Mouse (Mus musculus) limb, embryonic 14.5 days (tissue): ENCODE measurements around the gene Tbxas1. TPM values are rescaled to one million over a fixed set of nuclear protein-coding genes. Genes with fewer than 3 reads are reported as not detected.

Source experiments
- ATAC-seq: fragments of 200-750 bp; cut with Nextera tagmentation; 2 replicates; pipeline ENCODE4 v1.8.0; 2017; ENCODE audit warnings: low read depth, moderate number of reproducible peaks, moderate TSS enrichment; ENCODE audit not compliant: low FRiP score
- DNase-seq: peaks from one replicate; pipeline ENCODE4 v3.0.0-alpha.2; 2015; ENCODE audit warnings: low spot score
- H3K27ac ChIP-seq: fragments of 300-500 bp; sonication (generic); replicated peaks from 2 replicates; pipeline ENCODE4 v1.5.1; 2014; ENCODE audit warnings: low read depth, mild to moderate bottlenecking, low read length, moderate library complexity, mixed read lengths
- H3K27me3 ChIP-seq: fragments of 300-500 bp; sonication (generic); 2 replicates; pipeline ENCODE4 v1.6.1; 2014; ENCODE audit warnings: low read length, mixed read lengths; ENCODE audit not compliant: control insufficient read depth, insufficient read depth
- H3K36me3 ChIP-seq: fragments of 300-500 bp; sonication (generic); 2 replicates; pipeline ENCODE4 v1.6.1; 2014; ENCODE audit warnings: mild to moderate bottlenecking, low read length, moderate library complexity, mixed read lengths; ENCODE audit not compliant: control insufficient read depth, insufficient read depth
- H3K4me1 ChIP-seq: fragments of 300-500 bp; sonication (generic); 2 replicates; pipeline ENCODE4 v1.6.1; 2014; ENCODE audit warnings: antibody characterized with exemption, low read length, mixed read lengths; ENCODE audit not compliant: control insufficient read depth, insufficient read depth
- H3K4me2 ChIP-seq: fragments of 300-500 bp; sonication (generic); replicated peaks from 2 replicates; pipeline ENCODE4 v1.6.1; 2014; ENCODE audit warnings: low read depth, mild to moderate bottlenecking, low read length, moderate library complexity; ENCODE audit not compliant: severe bottlenecking
- H3K4me3 ChIP-seq: fragments of 300-500 bp; sonication (generic); replicated peaks from 2 replicates; pipeline ENCODE4 v1.5.1; 2014; ENCODE audit warnings: low read length
- H3K9ac ChIP-seq: fragments of 300-500 bp; sonication (generic); 2 replicates; pipeline ENCODE4 v1.6.1; 2014; ENCODE audit warnings: mild to moderate bottlenecking, low read depth, low read length, moderate library complexity; ENCODE audit not compliant: severe bottlenecking
- H3K9me3 ChIP-seq: fragments of 300-500 bp; sonication (generic); 2 replicates; pipeline ENCODE4 v1.6.1; 2016; ENCODE audit warnings: low read length; ENCODE audit not compliant: control insufficient read depth
- POLR2A ChIP-seq: fragments of 200-500 bp; IDR thresholded peaks from 2 replicates; pipeline ENCODE4 v1.8.0; 2012; ENCODE audit warnings: inconsistent platforms, mild to moderate bottlenecking, moderate library complexity, borderline replicate concordance; ENCODE audit not compliant: insufficient read depth, insufficient read length; ENCODE audit errors: extremely low read depth
- WGBS: fragments of 180-500 bp; shearing (Covaris S2); extraction: QIAGEN DNeasy Blood & Tissue Kit; methylation state at CpG from one replicate; pipeline ENCODE4 v1.1.7; 2014; 5-methylcytosine and 5-hydroxymethylcytosine counted together
- polyA plus RNA-seq, 2 experiments: library from polyadenylated mRNA; depleted of rRNA in 1 of 2; stranded (reverse) in 1 of 2; unstranded in 1 of 2; fragments of >200 nt; fragmentation: Nextera tagmentation in 1 of 2; extraction: Ambion mirVana in 1 of 2; gene quantifications; 2 replicates each; pipeline versions ENCODE4 v1.2.1 to v1.2.3; 2012 to 2014

The Tbxas1 gene
- polyA plus RNA-seq, 2 experiments, result 1.8 to 2.6 TPM

DNA sequence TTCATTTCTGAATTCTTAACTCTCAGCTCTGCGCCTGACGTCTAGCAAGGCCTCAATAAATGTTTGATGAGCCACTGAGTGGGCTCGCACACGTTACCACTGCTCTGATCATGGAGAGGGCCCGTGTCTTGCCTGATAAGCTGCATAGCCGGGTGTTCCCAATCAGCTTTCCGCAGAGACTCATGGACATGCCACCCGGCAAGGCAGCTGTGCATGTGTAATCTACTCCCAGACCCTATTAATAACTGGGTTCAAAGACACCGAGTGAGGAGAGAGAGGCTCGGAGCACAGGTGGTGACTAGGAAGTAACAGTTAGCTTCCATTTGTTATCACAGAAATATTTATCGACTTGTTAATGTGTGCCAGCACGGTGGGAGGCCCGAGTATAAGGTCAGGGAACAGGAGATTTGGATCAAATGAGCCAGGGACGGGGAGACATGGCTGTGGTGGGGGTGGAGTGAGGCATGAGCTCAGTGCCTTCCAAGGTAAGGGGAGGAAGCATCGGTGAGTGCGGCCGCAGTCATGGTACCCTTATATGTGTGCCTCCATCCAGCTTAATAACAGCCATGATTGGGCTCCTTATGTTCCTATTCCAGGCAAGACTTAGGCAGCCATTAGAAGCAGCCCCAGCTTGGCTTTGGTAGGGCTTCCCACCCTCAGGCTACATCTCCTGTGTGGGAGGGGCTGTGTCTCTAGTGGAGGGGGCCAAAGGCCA, 46.0 kb downstream of the Tbxas1 start:
- Histone ChIP-seq H3K27ac (no peak overlapping the region), H3K4me3 (no peak overlapping the region), H3K9me3 (no peaks in the 10 kb centered on the region), H3K4me1 (peaks cover under 1% of the 10 kb centered on the region), H3K9ac (no peak overlapping the region), H3K36me3 (no peaks in the 10 kb centered on the region), H3K27me3 (no peaks in the 10 kb centered on the region), H3K4me2 (no peak overlapping the region)
- 71% methylated on average over 17 of the region's 17 CpGs for WGBS
- no peak for TF ChIP-seq POLR2A
- DNase-seq (no peak), ATAC-seq (peak; percentile 50; the same call in 1 of the 2 replicates)

DNA sequence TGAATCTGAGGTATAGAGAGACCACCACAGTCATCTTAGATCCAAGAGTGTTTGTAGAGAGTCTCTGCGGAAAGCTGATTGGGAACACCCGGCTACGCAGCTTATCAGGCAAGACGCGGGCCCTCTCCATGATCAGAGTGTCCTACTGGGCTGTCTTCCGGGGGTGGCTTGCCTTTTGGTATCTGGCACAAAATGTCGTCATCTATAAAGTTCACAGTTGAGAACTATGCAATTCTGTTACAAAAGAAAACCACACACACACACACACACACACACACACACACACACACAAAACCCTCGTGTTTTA, 46.6 kb downstream of the Tbxas1 start:
- Histone ChIP-seq H3K4me3 (no peak overlapping the region), H3K9me3 (no peaks in the 10 kb centered on the region), H3K4me1 (0 out of 2 replicates have a peak, but pooled peaks cover 3% of the 10 kb centered on the region), H3K9ac (no peak overlapping the region), H3K36me3 (no peaks in the 10 kb centered on the region), H3K27me3 (no peaks in the 10 kb centered on the region), H3K4me2 (no peak overlapping the region), H3K27ac (no peak overlapping the region)
- WGBS, result 91% methylated on average over 8 of the region's 8 CpGs
- no peak for TF ChIP-seq POLR2A
- DNase-seq (no peak), ATAC-seq (no peak)

DNA sequence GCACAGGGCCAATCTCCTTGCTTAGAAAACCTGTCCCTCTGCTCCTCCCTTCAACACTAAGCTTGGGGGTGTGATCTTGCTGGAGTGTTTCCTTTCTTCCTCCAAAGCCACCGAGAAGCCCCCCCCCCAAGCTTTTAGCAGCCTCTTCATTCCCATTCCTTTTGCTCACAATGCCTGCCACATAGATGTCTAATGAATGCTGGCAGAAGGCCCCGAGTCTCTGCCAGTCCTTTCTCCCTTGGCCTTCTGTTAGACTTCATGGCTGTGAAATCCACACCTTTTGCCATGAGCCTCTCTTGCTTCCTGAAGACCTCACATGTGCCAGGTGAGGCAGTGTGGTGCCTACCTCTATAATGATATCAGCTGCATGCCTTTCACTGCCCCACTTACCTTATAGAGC, 47.3 kb downstream of the Tbxas1 start:
- TF ChIP-seq POLR2A, result no peak
- no peaks in the 10 kb centered on the region for H3K36me3 ChIP-seq
- DNase-seq, result no peak
- no peaks in the 10 kb centered on the region for H3K27me3 ChIP-seq
- H3K9ac ChIP-seq, result no peak overlapping the region
- WGBS, result 59% methylated on average over 2 of the region's 2 CpGs
- no peak overlapping the region for H3K4me3 ChIP-seq
- no peak overlapping the region for H3K4me2 ChIP-seq
- no peaks in the 10 kb centered on the region for H3K9me3 ChIP-seq
- no peak overlapping the region for H3K27ac ChIP-seq
- ATAC-seq, result no peak
- H3K4me1 ChIP-seq, result 0 out of 2 replicates have a peak, but pooled peaks cover 5% of the 10 kb centered on the region

DNA sequence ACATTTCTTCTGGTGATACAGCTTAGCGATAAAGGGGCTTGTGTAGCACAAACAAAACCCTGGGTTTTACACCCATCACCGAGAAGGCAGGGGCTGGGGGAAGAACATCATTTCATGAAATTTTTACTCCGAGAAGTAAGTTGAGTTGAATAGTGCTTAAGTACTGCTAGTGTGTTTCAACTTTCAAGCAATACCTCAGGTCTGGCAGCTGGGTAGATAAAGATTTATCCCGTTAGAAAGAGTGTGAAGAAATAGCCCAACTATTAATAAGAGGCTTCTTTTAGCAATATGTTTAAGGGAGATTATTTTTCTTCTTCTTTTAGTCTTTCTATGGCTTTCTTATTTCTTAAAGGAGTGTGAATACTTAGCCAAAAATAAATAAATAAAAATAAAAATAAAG, 48.2 kb downstream of the Tbxas1 start:
- ATAC-seq (no peak), DNase-seq (no peak)
- H3K9me3 ChIP-seq, result no peaks in the 10 kb centered on the region
- no peak for TF ChIP-seq POLR2A
- H3K4me2 ChIP-seq, result no peak overlapping the region
- 87% methylated on average over 4 of the region's 4 CpGs for WGBS
- no peaks in the 10 kb centered on the region for H3K27me3 ChIP-seq
- no peak overlapping the region for H3K4me3 ChIP-seq
- 0 out of 2 replicates have a peak, but pooled peaks cover 5% of the 10 kb centered on the region for H3K4me1 ChIP-seq
- H3K27ac ChIP-seq, result no peak overlapping the region
- no peak overlapping the region for H3K9ac ChIP-seq
- no peaks in the 10 kb centered on the region for H3K36me3 ChIP-seq

GRCm38 (mm10) chr6:38923870-38924817, 48.9 kb downstream of the Tbxas1 start:
- Histone ChIP-seq H3K27me3 (no peaks in the 10 kb centered on the region), H3K27ac (no peak overlapping the region), H3K4me2 (no peak overlapping the region), H3K4me3 (no peak overlapping the region), H3K9me3 (no peaks in the 10 kb centered on the region), H3K9ac (no peak overlapping the region), H3K4me1 (0 out of 2 replicates have a peak, but pooled peaks cover 5% of the 10 kb centered on the region), H3K36me3 (no peaks in the 10 kb centered on the region)
- no peak for TF ChIP-seq POLR2A
- WGBS, result 88% methylated on average over 18 of the region's 18 CpGs
- DNase-seq (no peak), ATAC-seq (no peak)
